Mouse (Mus musculus) gastrocnemius, postnatal 25 days (tissue): ENCODE data around the gene Lrrc75b. TPM values are rescaled to one million over a fixed set of nuclear protein-coding genes. Genes with fewer than 3 reads are reported as not detected.
"Not testable (repeated sequence)": the region's sequence is repeated elsewhere in the genome, so short reads cannot be mapped to it uniquely, and the experiment has no call there.

ENCODE experiments used
- DNase-seq: peaks from one replicate; pipeline ENCODE4 v3.0.0; 2022
- total RNA-seq, 2 experiments: library from RNA; stranded (reverse); gene quantifications; 1 replicate in 1 of 2; 2 replicates in 1 of 2; pipeline ENCODE4 v1.2.3; 2021

The Lrrc75b gene
- total RNA-seq, 2 experiments from 2014 or later, result 0.26 to 0.38 TPM

DNA sequence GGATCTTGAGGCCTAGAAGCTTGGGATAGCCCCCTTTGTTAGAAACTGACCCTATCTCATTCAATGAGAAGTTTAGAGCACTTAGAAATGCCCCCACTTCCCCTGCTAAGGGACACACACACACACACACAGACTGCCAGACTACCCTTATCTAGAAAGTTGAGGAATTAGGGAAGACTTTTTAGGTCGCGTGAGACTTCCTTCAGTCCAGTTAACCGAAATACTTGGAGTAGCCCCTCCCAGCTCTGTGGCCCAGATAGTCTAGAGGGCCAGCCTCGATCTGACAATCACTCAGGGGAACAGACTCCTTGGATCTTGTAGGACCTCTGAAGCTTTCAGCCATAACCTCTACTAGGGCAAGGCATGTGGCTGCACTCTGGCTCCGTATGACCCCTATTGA is 7.9 kb upstream of the Lrrc75b start:
- no peak for DNase-seq

GRCm38 (mm10) chr10:75566765-75567164 is 6.6 kb upstream of the Lrrc75b start:
- not testable (repeated sequence) for DNase-seq

DNA sequence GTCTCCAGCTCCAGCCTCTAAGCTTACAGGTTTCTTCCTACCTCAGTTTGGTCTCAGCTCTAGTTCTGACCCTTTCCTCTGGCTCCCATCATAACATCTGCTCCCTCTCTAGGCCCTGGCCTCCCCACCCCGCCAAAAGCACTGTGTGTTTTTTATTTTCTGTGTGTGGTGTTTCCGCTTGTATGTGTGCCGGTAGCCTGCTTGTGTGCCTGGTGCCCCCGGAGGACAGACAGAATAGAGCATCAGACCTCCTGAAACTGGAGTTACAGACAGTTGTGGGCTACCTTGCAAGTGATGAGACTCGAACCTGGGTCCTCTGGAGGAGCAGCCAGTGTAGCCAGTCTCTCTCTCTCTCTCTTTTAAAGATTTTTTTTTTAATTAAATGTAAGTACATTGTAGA is 6.2 kb upstream of the Lrrc75b start:
- DNase-seq, result no peak

DNA sequence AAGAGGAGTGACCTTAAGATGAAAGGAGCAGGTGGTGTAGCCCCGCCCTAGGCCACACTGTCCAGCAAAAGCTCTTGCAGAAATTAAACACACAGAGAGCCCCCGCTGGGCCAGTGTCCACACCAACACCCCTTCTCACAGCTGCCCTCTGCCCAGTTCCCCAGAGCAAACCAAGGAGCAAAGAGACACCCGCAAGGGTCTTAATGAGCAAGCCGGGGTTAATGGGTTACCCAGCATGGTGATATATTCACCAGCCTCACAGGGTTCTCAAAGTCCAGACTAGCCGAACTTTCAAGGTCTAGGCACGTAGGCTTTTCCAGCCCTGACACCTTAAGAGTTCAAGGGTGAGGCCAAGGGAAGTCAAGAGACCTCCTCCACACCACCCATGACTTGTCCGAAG is 5.8 kb upstream of the Lrrc75b start:
- DNase-seq, result no peak

DNA sequence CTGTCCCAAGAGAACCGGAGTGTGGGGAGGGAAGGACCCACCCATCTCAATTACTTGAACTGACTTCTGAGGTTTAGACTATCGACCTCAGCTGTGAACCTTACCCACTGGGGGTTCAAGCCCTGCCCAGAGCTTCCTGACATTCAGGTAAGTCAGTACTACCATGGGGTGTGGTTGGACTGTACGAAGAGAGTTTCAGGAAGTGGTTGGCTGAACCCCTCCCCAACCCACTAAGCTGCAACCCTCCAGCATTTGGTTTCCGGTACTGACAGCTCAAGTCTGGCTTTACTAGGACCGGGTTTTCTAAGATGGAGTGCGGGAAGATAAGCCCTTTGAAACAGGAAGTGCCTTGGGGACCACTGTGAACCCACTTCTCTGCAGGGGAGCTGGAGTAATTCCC is 5.3 kb upstream of the Lrrc75b start:
- no peak for DNase-seq

GRCm38 (mm10) chr10:75564687-75565265 is 4.6 kb upstream of the Lrrc75b start:
- no peak for DNase-seq

- no peak for DNase-seq
These were observed 2.5 kb upstream of the Lrrc75b start for GRCm38 (mm10) chr10:75562596-75562995.

DNA sequence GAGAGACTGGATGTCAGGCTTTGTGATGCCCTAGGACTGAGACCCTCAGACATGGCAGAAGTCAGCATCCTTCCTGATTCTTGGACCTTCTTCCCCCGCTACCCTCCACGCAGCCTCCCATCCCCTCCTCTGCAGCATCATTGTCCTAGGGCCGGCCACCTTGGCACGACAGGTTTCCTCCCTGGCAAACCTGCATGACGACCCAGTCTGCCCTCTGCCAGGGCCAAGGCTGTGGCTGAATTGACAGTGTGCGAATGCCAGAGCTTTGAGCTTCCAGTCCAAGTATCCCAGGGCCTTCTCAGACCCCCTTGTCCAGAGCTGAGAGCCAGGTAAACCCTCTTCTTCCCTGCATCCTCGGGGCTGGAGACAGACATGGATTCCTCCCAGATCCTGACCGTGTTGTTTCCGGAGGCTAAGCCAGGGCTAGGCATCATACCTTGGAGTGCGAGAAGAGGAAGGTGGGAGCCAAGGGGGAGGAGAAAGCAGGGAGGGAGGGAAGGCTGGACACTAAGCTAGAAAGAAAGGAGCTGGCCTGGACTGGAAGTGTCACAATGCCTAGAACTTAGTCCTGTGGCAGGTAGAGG is 1.0 kb upstream of the Lrrc75b start, which contains the start of gene Ggt1:
Gene Ggt1, plus strand, starts transcription at position 534 of the 584 bp plus-strand sequence.
- no peak for DNase-seq

DNA sequence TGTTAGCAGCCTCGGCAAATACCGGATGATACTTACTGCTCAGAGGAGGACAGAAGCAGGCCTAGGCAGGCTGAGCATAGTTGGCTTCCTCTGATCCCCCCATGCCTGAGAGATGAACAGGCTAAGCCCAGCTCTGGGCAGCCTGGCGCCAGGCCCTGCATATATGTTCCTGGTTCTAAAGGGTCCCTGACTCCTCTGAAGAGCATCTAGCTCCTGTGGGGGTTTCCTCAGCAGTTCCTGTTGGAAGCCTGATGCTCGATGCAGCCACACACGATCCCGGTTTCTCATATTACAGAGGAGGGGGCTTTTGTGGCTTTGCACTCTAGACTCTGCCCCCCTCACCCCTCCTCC is 394 bp upstream of the Lrrc75b start:
- DNase-seq, result no peak

- no peak for DNase-seq
These were observed 972 bp downstream of the Lrrc75b start for GRCm38 (mm10) chr10:75559041-75559675.

- no peak for DNase-seq
These were observed 1.6 kb downstream of the Lrrc75b start for GRCm38 (mm10) chr10:75558515-75558914.

DNA sequence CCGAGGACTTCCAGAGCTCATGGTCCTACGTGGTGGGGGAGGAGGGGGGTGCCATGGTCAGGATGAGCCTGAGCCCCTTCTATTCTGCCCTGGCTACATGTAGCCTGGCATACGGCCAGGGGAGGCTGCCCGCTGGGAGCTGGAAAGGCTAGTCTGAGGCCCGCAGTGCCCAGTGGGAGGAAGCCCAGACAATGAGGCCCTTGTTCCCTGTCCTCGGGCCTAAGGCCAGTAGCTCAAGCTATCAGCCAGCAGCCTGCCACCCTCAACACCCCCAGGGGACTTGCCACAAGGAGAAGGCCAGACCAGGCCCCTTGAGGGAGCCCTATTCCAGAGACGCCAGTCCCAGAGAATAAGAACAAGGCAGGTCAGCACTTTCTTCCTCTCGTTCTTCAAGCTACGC is 4.1 kb downstream of the Lrrc75b start:
- DNase-seq, result no peak

DNA sequence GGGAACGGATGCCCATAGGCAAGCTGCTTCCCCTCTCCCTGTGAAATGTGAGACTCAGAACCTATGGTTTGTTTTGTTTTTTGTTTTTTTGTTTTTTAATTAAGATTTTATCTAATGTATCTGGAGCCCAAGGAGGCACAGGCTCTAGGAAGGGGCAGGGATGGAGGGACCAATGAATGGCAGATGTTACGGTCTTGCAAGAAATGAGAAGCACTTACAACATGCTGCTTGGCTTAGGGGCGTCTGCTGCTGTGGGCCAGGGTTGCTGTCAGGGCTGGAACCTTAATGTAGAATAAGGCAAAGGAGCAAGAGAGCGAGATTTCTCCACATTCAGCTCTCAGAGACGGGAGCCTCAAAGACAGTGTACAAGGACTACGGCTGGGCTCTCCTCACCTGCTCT is 4.6 kb downstream of the Lrrc75b start:
- DNase-seq, result no peak

DNA sequence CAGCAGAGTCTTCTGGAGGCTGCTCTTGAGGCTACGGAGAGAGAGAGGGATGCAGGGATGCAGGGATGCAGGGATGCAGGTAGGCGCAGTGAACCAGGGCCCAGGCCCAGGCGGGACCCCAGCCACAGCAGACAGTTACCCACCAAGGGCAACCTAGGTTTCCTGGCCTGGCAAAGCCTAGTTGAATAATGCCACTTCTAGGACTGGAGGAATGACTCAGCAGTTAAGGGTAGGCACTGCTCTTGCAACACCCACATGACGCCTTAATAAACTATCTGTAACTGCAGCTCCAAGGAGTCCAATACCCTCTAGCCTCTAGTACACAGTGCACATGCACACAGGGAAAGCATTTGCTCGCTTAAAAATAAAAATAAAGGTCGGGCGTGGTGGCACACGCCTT is 6.0 kb downstream of the Lrrc75b start:
- DNase-seq, result no peak

DNA sequence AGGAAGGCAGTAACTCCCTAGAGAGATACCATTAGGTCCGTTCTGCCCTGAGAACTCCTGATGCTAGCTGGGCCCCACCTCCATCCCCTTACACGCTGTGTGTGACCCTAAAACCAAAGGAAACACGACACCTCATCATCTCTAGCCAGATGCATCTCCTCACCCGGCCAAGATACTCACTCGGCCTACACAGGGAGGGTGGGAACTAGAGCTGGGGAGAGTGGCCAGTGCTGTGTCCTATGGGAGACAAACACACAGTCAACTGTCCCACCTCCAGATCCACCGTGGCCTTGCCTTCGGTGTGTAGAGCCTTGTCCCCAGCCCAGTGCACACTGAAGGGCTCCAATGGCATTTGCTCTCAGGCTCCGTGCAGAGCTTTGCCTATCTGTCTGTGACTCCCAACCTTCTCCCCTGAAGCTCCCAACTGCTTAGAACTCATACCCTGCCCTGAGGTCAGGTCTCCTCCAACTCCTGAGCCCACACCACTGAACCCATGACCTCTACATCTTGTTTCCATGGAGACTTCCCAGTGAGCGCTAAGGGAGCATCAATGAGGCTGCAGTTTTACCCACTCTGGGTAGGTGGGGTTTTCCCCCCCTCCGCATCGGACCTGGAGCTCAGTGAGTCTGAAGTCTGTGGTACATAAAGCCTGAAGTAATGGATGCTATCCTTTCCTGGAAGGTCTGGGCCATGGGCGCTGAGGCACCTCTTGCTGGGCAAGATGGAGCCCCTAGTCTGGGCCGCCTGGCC is 7.3 kb downstream of the Lrrc75b start:
- no peak for DNase-seq

- no peak for DNase-seq
These were observed 8.0 kb downstream of the Lrrc75b start for GRCm38 (mm10) chr10:75552106-75552505.

DNA sequence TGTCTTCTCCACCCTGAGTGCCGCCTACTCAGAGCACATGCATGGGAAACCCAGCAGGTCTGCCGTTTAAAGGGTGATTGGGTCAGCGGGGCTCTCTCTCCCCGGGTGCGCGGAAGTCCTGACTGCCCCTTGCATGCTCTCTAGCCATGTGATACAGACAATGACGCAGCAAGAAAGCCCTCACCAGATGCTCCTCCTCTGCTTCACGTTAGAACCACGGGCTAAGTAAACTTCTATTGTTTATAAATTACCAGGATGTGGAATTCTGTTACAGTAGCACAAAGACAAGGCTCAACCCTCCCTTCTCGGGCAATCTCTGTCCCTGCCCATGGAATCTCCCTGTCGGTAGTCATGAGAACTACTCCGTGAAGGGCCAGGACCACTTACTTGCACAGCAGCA is 9.0 kb downstream of the Lrrc75b start:
- no peak for DNase-seq

DNA sequence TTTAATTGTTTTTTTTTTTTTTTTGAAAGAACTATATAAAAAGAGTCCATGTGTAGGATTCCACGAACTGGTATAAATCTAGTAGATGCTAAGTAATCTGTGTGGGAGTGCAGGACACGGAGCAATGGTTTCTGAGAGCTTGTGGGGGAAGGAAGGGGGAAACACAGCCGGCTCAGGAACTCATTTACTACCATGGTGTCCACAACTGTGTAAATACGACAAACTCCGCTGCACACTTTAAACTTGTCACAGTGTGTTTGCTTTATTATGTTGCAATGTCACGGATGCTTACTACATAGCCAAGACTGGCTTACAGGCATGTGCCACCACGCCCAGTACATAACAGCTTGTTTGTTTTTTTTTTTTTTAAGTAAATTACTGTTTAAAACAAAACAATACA is 10.2 kb downstream of the Lrrc75b start:
- no peak for DNase-seq

DNA sequence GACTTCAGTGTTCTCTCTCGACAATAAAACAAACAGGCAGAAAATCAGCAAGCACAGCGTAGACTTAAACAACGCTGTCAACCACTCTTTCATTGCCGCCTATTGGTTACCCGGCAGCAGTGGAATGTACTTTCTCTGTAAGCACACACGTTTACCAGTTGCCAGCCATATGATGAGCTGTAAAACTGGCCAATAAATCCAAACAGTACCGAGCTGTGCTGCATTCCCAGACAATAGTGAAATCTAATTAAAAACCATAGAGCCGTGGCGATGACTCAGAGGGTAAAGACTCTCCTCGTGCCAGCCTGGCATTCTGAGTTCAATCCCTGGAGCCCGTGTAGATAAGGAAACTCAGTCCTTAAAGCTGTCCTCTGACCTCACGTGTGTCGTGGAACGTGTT is 11.6 kb downstream of the Lrrc75b start:
- DNase-seq, result no peak

GRCm38 (mm10) chr10:75547901-75548300 is 12.2 kb downstream of the Lrrc75b start:
- DNase-seq, result no peak

DNA sequence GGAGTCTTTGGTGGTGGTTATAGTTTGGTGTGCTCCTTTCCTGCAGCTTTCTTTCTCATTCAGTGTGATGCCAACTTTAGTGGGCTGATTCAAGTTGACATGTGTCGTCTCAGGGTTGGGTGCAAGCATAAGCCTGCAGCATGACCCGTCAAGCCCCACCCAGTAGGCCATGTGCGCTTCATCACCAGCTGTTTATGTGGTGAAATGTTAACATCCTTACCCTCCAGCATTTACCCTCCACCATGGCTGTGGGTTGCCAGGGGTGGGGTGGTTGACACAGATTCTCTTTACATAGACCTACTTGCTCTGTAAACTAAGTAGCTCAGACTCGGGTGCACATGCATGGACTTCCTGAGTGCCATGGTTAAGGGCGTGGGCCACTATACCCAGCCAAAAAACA is 24.0 kb downstream of the Lrrc75b start:
- no peak for DNase-seq

DNA sequence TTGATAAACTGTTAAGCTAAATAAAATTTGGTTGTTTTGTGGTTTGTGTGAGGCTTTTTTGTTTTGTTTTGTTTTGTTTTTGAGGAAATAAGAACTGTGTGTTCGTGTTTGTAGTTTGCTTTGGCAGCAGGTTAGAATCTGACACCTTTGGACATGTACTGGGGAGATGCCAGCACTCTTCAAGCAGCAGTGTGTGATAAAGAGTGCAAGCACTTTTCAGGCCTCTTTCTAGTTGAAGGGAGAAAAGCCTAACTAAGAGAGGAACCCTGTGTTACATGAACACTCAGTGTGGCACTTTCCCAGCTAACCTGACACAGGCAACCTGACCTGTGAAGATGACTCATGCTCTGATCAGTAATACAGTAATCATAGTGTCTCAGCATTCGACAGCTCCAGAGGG is 24.7 kb downstream of the Lrrc75b start:
- no peak for DNase-seq

DNA sequence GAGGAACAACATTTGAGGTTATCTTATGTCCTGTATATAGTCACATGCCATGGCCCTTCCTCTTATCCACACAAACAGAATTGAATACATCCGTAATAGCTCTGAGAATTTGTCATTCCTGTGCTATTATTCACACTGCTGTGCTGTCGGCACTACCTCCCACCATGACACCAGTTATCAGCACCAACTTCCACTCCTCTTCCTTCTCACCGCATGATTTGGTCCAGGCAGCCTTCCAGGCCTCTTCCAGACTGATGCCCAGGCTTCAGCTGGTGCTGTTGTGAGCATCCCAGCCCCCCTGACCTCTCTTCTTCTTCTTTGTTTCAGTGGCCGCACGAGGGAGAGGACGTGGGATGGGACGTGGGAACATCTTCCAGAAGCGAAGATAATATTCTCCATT is 25.2 kb downstream of the Lrrc75b start:
- no peak for DNase-seq
